In genomic region chr12:86492822-86493221, GRCm38 (mm10) we compare ENCODE assay signal across 9 mouse cellular contexts.
DNase-seq lines count a peak whose midpoint lies in the region; ATAC-seq and TF ChIP-seq lines count a peak whose summit lies in the region.
"Had no signal": no experiment of that assay in that cellular context is flagged by ENCODE, and none has a peak within 500 bp of the region (broad histone marks: within the 10 kb centered on the region; RNA-seq: fewer than 3 reads in every experiment).

No protein-coding gene starts in this region.

- no peak for TF ChIP-seq CTCF in thymus, adult 2 months (IDR thresholded peaks at IDR 0.05; ENCODE audit: borderline replicate concordance, control insufficient read depth, extremely low read depth, insufficient read depth, low read length, poor library complexity)

- no peak overlapping the region for H3K4me2 ChIP-seq in midbrain, embryonic 14.5 days (ENCODE audit: low read length)
- H3K4me2 ChIP-seq in midbrain, embryonic 11.5 days: no peak overlapping the region
- no peak overlapping the region for H3K4me2 ChIP-seq in intestine, embryonic 16.5 days (ENCODE audit: low read depth, low read length)

- H3K9me3 ChIP-seq in midbrain, embryonic 14.5 days (ENCODE audit: control insufficient read depth, low read length): no peaks in the 10 kb centered on the region
- no peaks in the 10 kb centered on the region for H3K9me3 ChIP-seq in midbrain, embryonic 11.5 days (ENCODE audit: control insufficient read depth, low read length)
- no peaks in the 10 kb centered on the region for H3K9me3 ChIP-seq in intestine, embryonic 16.5 days (ENCODE audit: control insufficient read depth, low read length)

- ATAC-seq in cerebellum, adult (ENCODE audit: insufficient number of reproducible peaks, low FRiP score, low TSS enrichment): no peak
- no peak for ATAC-seq in midbrain, embryonic 14.5 days (ENCODE audit: low FRiP score, low TSS enrichment)
- no peak for ATAC-seq in midbrain, embryonic 11.5 days (ENCODE audit: low FRiP score)
- 0 out of 2 replicates have a peak, but pooled peaks have one; percentile 26 for ATAC-seq in intestine, embryonic 16.5 days

- H3K4me1 ChIP-seq in midbrain, embryonic 14.5 days (ENCODE audit: control insufficient read depth, insufficient read depth, low read length): no peaks in the 10 kb centered on the region
- H3K4me1 ChIP-seq in midbrain, embryonic 11.5 days (ENCODE audit: control insufficient read depth, insufficient read depth, low read length): no peaks in the 10 kb centered on the region; the same call in 1 of the 2 replicates
- no peaks in the 10 kb centered on the region for H3K4me1 ChIP-seq in intestine, embryonic 16.5 days (ENCODE audit: control insufficient read depth, insufficient read depth, low read length)
- no peaks in the 10 kb centered on the region for H3K4me1 ChIP-seq in thymus, adult 2 months (replicated peaks; ENCODE audit: control insufficient read depth, insufficient read depth, low read length)

- H3K36me3 ChIP-seq in midbrain, embryonic 14.5 days (ENCODE audit: control insufficient read depth, insufficient read depth, low read length): no peaks in the 10 kb centered on the region
- no peaks in the 10 kb centered on the region for H3K36me3 ChIP-seq in midbrain, embryonic 11.5 days (ENCODE audit: control insufficient read depth, insufficient read depth, low read length)
- no peaks in the 10 kb centered on the region for H3K36me3 ChIP-seq in intestine, embryonic 16.5 days (ENCODE audit: control insufficient read depth, insufficient read depth, low read length)
- H3K36me3 ChIP-seq in thymus, adult 2 months (ENCODE audit: control insufficient read depth, insufficient read depth, low read length): no peaks in the 10 kb centered on the region

- no peak for TF ChIP-seq POLR2A in thymus, adult 2 months (IDR thresholded peaks at IDR 0.05; ENCODE audit: control insufficient read depth, extremely low read depth, insufficient read depth, low read length, poor library complexity)

- 27% methylated on average over 9 of the region's 9 CpGs for WGBS in midbrain, embryonic 14.5 days
- WGBS in midbrain, embryonic 11.5 days: 60% methylated on average over 8 of the region's 9 CpGs
- 39% methylated on average over 9 of the region's 9 CpGs for WGBS in intestine, embryonic 16.5 days
- WGBS in thymus, adult 2 months: 53% methylated on average over 8 of the region's 9 CpGs

- H3K27ac ChIP-seq in midbrain, embryonic 14.5 days (replicated peaks; ENCODE audit: low read depth, low read length): no peak overlapping the region
- H3K27ac ChIP-seq in midbrain, embryonic 11.5 days (ENCODE audit: low read depth, low read length): no peak overlapping the region
- no peak overlapping the region for H3K27ac ChIP-seq in intestine, embryonic 16.5 days (ENCODE audit: low read length)
- no peak overlapping the region for H3K27ac ChIP-seq in thymus, adult 2 months (ENCODE audit: control insufficient read depth, insufficient read depth, low read length)
- H3K27ac ChIP-seq: left cerebral cortex, adult 2 months had no signal

- no peak overlapping the region for H3K4me3 ChIP-seq in midbrain, embryonic 14.5 days (replicated peaks; ENCODE audit: low read depth, low read length)
- H3K4me3 ChIP-seq in midbrain, embryonic 11.5 days (ENCODE audit: low read depth, low read length): no peak overlapping the region
- no peak overlapping the region for H3K4me3 ChIP-seq in intestine, embryonic 16.5 days (ENCODE audit: low read length)
- H3K4me3 ChIP-seq in thymus, adult 2 months (ENCODE audit: control insufficient read depth, insufficient read depth, low read length): no peak overlapping the region
- H3K4me3 ChIP-seq: left cerebral cortex, adult 2 months had no signal

- H3K27me3 ChIP-seq in midbrain, embryonic 14.5 days (ENCODE audit: control insufficient read depth, insufficient read depth, low read length): no peaks in the 10 kb centered on the region
- H3K27me3 ChIP-seq in midbrain, embryonic 11.5 days (ENCODE audit: control insufficient read depth, insufficient read depth, low read length): no peaks in the 10 kb centered on the region
- H3K27me3 ChIP-seq in intestine, embryonic 16.5 days (replicated peaks; ENCODE audit: control insufficient read depth, insufficient read depth, low read length): no peaks in the 10 kb centered on the region
- H3K27me3 ChIP-seq in thymus, adult 2 months (ENCODE audit: control insufficient read depth, insufficient read depth, low read length): no peaks in the 10 kb centered on the region

- peak; percentile 28 to 50 for DNase-seq in cerebellum, postnatal 14 days
- peak; percentile 57 for DNase-seq in midbrain, embryonic 14.5 days
- DNase-seq in midbrain, embryonic 11.5 days (ENCODE audit: low spot score, missing footprints): no peak
- peak; percentile 35 for DNase-seq in telencephalon, adult 2 months (ENCODE audit: low read depth, low spot score)
- no peak for DNase-seq in spleen, adult 12 weeks (ENCODE audit: low spot score)
- DNase-seq in thymus, adult 2 months: no peak

- H3K9ac ChIP-seq in midbrain, embryonic 14.5 days (replicated peaks; ENCODE audit: low read length): no peak overlapping the region
- no peak overlapping the region for H3K9ac ChIP-seq in midbrain, embryonic 11.5 days (ENCODE audit: low read length)
- H3K9ac ChIP-seq in intestine, embryonic 16.5 days (ENCODE audit: low read depth, low read length): no peak overlapping the region

Comparison
In these comparisons a context has a peak if more than half of its experiments do, and no peak if none do; other contexts are left out.
1. DNase-seq: peak in cerebellum, postnatal 14 days (2 of 2), midbrain, embryonic 14.5 days (single experiment) and telencephalon, adult 2 months (single experiment); none in midbrain, embryonic 11.5 days (single experiment), spleen, adult 12 weeks (single experiment) and thymus, adult 2 months (single experiment).